Mouse (Mus musculus): ENCODE results near the gene Tgfb3. TPM values are rescaled to one million over a fixed set of nuclear protein-coding genes. Genes with fewer than 3 reads are reported as not detected.

Gene Tgfb3
- total and polyA plus RNA-seq, 3 experiments: 0.42 to 0.96 TPM; not detected in 1

GRCm38 (mm10) chr12:86097781-86098180 is 18.9 kb upstream of the Tgfb3 start:
- Histone ChIP-seq H3K27ac (ENCODE audit: control insufficient read depth, low read depth, low read length) (no peak overlapping the region), H3K27me3 (ENCODE audit: control insufficient read depth in 1 of 2, insufficient read depth in 2 of 2, low read length in 2 of 2) (no peaks in the 10 kb centered on the region; a peak in 1 of 4 replicates), H3K79me2 (ENCODE audit: control insufficient read depth, insufficient read depth, low read length, poor library complexity) (no peaks in the 10 kb centered on the region), H3K4me1 (ENCODE audit: control insufficient read depth in 1 of 2, insufficient read depth in 2 of 2, low read length in 2 of 2) (no peaks in the 10 kb centered on the region), H3K36me3 (ENCODE audit: control insufficient read depth in 1 of 2, insufficient read depth in 2 of 2, low read length in 2 of 2) (no peaks in the 10 kb centered on the region), H3K4me3 (ENCODE audit: control insufficient read depth in 1 of 2, insufficient read depth in 1 of 2, low read depth in 2 of 2, low read length in 2 of 2) (no peak overlapping the region), H3K9me3 (replicated peaks; ENCODE audit: insufficient read depth, low read length) (no peaks in the 10 kb centered on the region), H3K9ac (ENCODE audit: control insufficient read depth, low read depth, low read length, poor library complexity, severe bottlenecking) (no peak overlapping the region)
- TF ChIP-seq KAT2A (conservative IDR thresholded peaks at IDR 0.05; ENCODE audit: low read depth, low read length) (no peak), POLR2A (IDR thresholded peaks at IDR 0.05; ENCODE audit: control insufficient read depth in 1 of 2, insufficient read depth in 1 of 2, low read depth in 1 of 2, low read length in 2 of 2, poor library complexity in 1 of 2) (no peak), UBTF (IDR thresholded peaks at IDR 0.05; ENCODE audit: borderline replicate concordance, insufficient read depth, low read depth, low read length) (no peak), ZNF384 (IDR thresholded peaks at IDR 0.05; ENCODE audit: low read depth, low read length) (no peak), GABPA (IDR thresholded peaks at IDR 0.05; ENCODE audit: low read depth, low read length) (no peak), EP300 (IDR thresholded peaks at IDR 0.05; ENCODE audit: low read depth in 1 of 2, low read length in 2 of 2) (no peak), BHLHE40 (IDR thresholded peaks at IDR 0.05; ENCODE audit: borderline replicate concordance, low read depth, low read length) (no peak), TBP (IDR thresholded peaks at IDR 0.05; ENCODE audit: low read depth, low read length) (no peak), HCFC1 (IDR thresholded peaks at IDR 0.05; ENCODE audit: low read depth, low read length) (no peak), CTCF (IDR thresholded peaks at IDR 0.05 in 2 of 3, conservative IDR thresholded peaks at IDR 0.05 in 1 of 3; ENCODE audit: control insufficient read depth in 1 of 3, insufficient read depth in 1 of 3, low read depth in 2 of 3, low read length in 3 of 3, poor library complexity in 1 of 3, severe bottlenecking in 1 of 3) (no peak), MYB (IDR thresholded peaks at IDR 0.05; ENCODE audit: low read depth, low read length) (no peak), MAZ (IDR thresholded peaks at IDR 0.05; ENCODE audit: low read depth, low read length) (no peak), JUND (IDR thresholded peaks at IDR 0.05; ENCODE audit: low read depth, low read length) (no peak), MYC (IDR thresholded peaks at IDR 0.05; ENCODE audit: low read depth, low read length) (no peak), TCF12 (IDR thresholded peaks at IDR 0.05; ENCODE audit: low read depth, low read length) (no peak)
- DNase-seq (ENCODE audit: low read depth, low spot score): no peak

DNA sequence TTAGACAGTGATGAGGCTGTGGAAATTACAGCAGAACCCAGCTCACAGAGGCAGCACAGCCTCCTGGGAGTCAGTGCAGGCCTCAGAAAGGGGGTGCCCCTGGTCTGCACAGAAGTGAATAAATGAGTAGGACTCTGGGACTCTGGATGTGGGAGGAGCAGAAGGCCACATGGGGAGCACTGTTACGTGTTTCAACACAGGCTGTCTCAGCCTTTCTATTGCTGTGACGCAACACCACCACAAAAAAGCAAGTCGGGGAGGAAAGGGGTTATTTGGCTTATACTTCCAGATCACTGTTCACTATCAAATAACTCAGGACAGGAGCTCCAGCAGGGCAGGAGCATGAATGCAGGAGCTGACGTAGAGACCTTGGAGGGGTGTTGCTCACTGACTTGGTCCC is 17.0 kb upstream of the Tgfb3 start:
- no peak for DNase-seq (ENCODE audit: low read depth, low spot score)
- Histone ChIP-seq H3K9me3 (replicated peaks; ENCODE audit: insufficient read depth, low read length) (no peaks in the 10 kb centered on the region), H3K9ac (ENCODE audit: control insufficient read depth, low read depth, low read length, poor library complexity, severe bottlenecking) (no peak overlapping the region), H3K27me3 (ENCODE audit: control insufficient read depth in 1 of 2, insufficient read depth in 2 of 2, low read length in 2 of 2) (no peaks in the 10 kb centered on the region; a peak in 1 of 4 replicates), H3K36me3 (ENCODE audit: control insufficient read depth in 1 of 2, insufficient read depth in 2 of 2, low read length in 2 of 2) (no peaks in the 10 kb centered on the region), H3K79me2 (ENCODE audit: control insufficient read depth, insufficient read depth, low read length, poor library complexity) (no peaks in the 10 kb centered on the region), H3K4me1 (ENCODE audit: control insufficient read depth in 1 of 2, insufficient read depth in 2 of 2, low read length in 2 of 2) (no peaks in the 10 kb centered on the region), H3K4me3 (ENCODE audit: control insufficient read depth in 1 of 2, insufficient read depth in 1 of 2, low read depth in 2 of 2, low read length in 2 of 2) (no peak overlapping the region), H3K27ac (ENCODE audit: control insufficient read depth, low read depth, low read length) (no peak overlapping the region)
- no peak for TF ChIP-seq GABPA (IDR thresholded peaks at IDR 0.05; ENCODE audit: low read depth, low read length)

DNA sequence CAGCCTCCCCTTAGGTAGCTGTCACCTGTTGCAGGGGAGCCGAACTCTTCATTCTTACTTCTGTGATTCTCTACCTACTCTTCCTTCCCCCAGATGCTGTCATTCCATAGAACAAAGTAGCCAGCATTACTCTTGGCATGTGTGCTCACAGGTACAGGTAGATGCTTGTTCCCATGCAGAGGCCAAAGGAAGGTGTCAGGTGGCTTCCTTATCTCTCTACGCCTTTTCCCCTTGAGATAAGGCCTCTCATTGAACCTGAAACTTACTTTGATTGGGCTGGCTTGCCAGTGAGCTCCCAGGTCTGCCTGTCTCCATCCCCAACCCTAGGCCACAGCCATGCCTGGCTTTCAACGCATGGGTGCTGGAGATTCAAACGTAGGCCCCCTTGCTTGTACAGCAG is 15.2 kb upstream of the Tgfb3 start:
- no peaks in the 10 kb centered on the region for H3K36me3 ChIP-seq (ENCODE audit: control insufficient read depth in 1 of 2, insufficient read depth in 2 of 2, low read length in 2 of 2)
- DNase-seq (ENCODE audit: low read depth, low spot score): no peak
- no peaks in the 10 kb centered on the region for H3K79me2 ChIP-seq (ENCODE audit: control insufficient read depth, insufficient read depth, low read length, poor library complexity)
- H3K4me1 ChIP-seq (ENCODE audit: control insufficient read depth in 1 of 2, insufficient read depth in 2 of 2, low read length in 2 of 2): no peaks in the 10 kb centered on the region
- H3K27ac ChIP-seq (ENCODE audit: control insufficient read depth, low read depth, low read length): no peak overlapping the region
- no peak overlapping the region for H3K4me3 ChIP-seq (ENCODE audit: control insufficient read depth in 1 of 2, insufficient read depth in 1 of 2, low read depth in 2 of 2, low read length in 2 of 2)
- no peaks in the 10 kb centered on the region for H3K27me3 ChIP-seq (ENCODE audit: control insufficient read depth in 1 of 2, insufficient read depth in 2 of 2, low read length in 2 of 2)
- no peak overlapping the region for H3K9ac ChIP-seq (ENCODE audit: control insufficient read depth, low read depth, low read length, poor library complexity, severe bottlenecking)
- no peaks in the 10 kb centered on the region for H3K9me3 ChIP-seq (replicated peaks; ENCODE audit: insufficient read depth, low read length)
- TF ChIP-seq MEF2A (IDR thresholded peaks at IDR 0.05; ENCODE audit: extremely low read depth, insufficient replicate concordance, low read depth, low read length, poor library complexity, severe bottlenecking) (no peak), ZMIZ1 (IDR thresholded peaks at IDR 0.05; ENCODE audit: low read depth, low read length) (no peak), BHLHE40 (IDR thresholded peaks at IDR 0.05; ENCODE audit: borderline replicate concordance, low read depth, low read length) (no peak), POLR2AphosphoS2 (IDR thresholded peaks at IDR 0.05; ENCODE audit: low read length) (no peak), UBTF (IDR thresholded peaks at IDR 0.05; ENCODE audit: borderline replicate concordance, insufficient read depth, low read depth, low read length) (no peak), GABPA (IDR thresholded peaks at IDR 0.05; ENCODE audit: low read depth, low read length) (no peak), SIN3A (IDR thresholded peaks at IDR 0.05; ENCODE audit: low read length) (no peak), POLR2A (IDR thresholded peaks at IDR 0.05; ENCODE audit: control insufficient read depth in 1 of 2, insufficient read depth in 1 of 2, low read depth in 1 of 2, low read length in 2 of 2, poor library complexity in 1 of 2) (no peak), CHD2 (IDR thresholded peaks at IDR 0.05; ENCODE audit: low read length) (no peak), MAFK (IDR thresholded peaks at IDR 0.05; ENCODE audit: borderline replicate concordance, low read depth, low read length) (no peak), POLR2AphosphoS5 (IDR thresholded peaks at IDR 0.05; ENCODE audit: borderline replicate concordance, low read depth, low read length) (no peak), MAX (IDR thresholded peaks at IDR 0.05; ENCODE audit: low read length) (no peak), ZKSCAN1 (IDR thresholded peaks at IDR 0.05; ENCODE audit: low read depth, low read length) (no peak), ETS1 (IDR thresholded peaks at IDR 0.05; ENCODE audit: low read depth, low read length) (no peak), MAZ (IDR thresholded peaks at IDR 0.05; ENCODE audit: low read depth, low read length) (no peak), E2F4 (IDR thresholded peaks at IDR 0.05; ENCODE audit: borderline replicate concordance, low read depth, low read length) (no peak)

All from MEL (cell line).